Mouse (Mus musculus) cerebellum, adult 2 months (tissue): ENCODE measurements around the gene Ccpg1. TPM values are rescaled to one million over a fixed set of nuclear protein-coding genes. Genes with fewer than 3 reads are reported as not detected.

ENCODE experiments used
- DNase-seq, 2 experiments: peaks; one replicate each; pipeline ENCODE4 v3.0.0; 2021
- H3K27ac ChIP-seq: fragments of 200-500 bp; 2 replicates; pipeline ENCODE4 v1.5.1; 2012; ENCODE audit warnings: low read length, control low read depth, inconsistent platforms; ENCODE audit not compliant: insufficient read depth
- H3K27me3 ChIP-seq: fragments of 200-500 bp; 2 replicates; pipeline ENCODE4 v1.6.1; 2012; ENCODE audit warnings: inconsistent platforms, mild to moderate bottlenecking, low read length, moderate library complexity; ENCODE audit not compliant: control insufficient read depth, insufficient read depth
- H3K4me1 ChIP-seq: fragments of 200-500 bp; 2 replicates; pipeline ENCODE4 v1.6.1; 2011; ENCODE audit warnings: low read length; ENCODE audit not compliant: control insufficient read depth, insufficient read depth
- H3K4me3 ChIP-seq: fragments of 200-500 bp; replicated peaks from 2 replicates; pipeline ENCODE3; 2011; ENCODE audit warnings: mild to moderate bottlenecking, low read depth, low read length, control low read depth; ENCODE audit not compliant: insufficient read depth
- CTCF ChIP-seq: fragments of 200-500 bp; IDR thresholded peaks from 2 replicates; pipeline ENCODE4 v1.5.1; 2011; ENCODE audit warnings: low read depth, mild to moderate bottlenecking, control low read depth, low read length, moderate library complexity, borderline replicate concordance; ENCODE audit not compliant: insufficient read depth
- POLR2A ChIP-seq: fragments of 200-500 bp; IDR thresholded peaks from 2 replicates; pipeline ENCODE4 v1.6.1; 2011; ENCODE audit warnings: low read length, control low read depth, borderline replicate concordance; ENCODE audit not compliant: insufficient read depth
- WGBS: fragments of 180-500 bp; shearing (Covaris S2); methylation state at CpG from one replicate; pipeline ENCODE4 v1.1.7; 2018; 5-methylcytosine and 5-hydroxymethylcytosine counted together
- polyA plus RNA-seq: library from polyadenylated mRNA; depleted of rRNA; stranded (reverse); fragments of >200 nt; gene quantifications from 2 replicates; pipeline ENCODE4 v1.2.3, GENCODE M21; 2012

Ccpg1 gene
- polyA plus RNA-seq, 1 experiment = 76.8 TPM

DNA sequence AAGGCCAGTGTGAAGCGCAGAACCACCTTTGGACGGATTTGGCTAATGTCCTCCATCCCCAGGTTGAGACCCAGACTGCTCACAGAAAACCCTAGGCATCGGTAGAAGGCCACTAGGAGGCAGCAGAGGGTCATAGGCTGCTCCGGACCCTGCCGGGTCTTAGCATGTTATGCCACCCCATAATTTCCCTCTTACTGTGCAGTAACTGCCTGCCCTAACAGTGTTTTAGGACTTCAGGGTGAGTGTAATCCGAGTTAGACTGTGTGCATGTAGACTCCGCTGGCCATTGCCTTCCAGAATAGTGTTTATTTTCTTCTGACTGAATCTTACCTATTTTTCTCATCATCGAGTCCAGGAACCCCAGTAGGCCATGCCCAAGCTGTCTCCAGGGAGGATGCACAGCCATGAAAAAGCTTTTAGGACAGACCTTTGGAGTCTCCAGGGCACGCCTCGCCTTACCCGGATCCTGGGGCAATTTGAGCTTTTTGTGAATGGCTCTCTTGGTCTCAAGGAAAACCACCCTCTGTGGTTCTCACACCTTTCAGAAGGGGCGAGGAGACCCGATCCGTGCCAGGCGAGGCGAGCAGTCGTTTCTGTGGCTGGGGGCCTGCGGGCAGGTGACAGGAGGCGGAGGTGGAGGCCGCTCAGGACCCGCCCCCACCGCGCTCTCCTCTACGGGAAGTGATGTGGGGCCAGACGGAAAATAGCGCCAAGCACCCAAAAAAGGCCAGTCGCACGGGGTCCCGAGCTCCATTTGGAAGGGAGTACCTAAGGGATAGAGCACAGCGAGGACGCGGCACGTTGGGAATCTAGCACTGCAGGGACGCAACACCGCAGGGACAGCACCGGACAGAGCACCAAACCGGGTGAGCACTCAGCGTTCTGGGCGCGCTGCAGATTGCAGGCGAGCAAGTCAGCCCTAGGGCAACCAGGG lies 59.2 kb downstream of the Ccpg1 start, which contains the start of gene Rab27a:
Gene Rab27a, plus strand, starts transcription at position 709 of the 934 bp plus-strand sequence.
- Histone ChIP-seq H3K27me3 (no peaks in the 10 kb centered on the region), H3K27ac (peak within 1 kb of the TSS; percentile 71), H3K4me1 (peaks cover 5% of the 10 kb centered on the region), H3K4me3 (peak within 1 kb of the TSS; percentile 75)
- TF ChIP-seq POLR2A (0 out of 2 replicates have a peak, but pooled peaks have one; percentile 41), CTCF (peak; percentile 96)
- peak; percentile 86 to 87 for DNase-seq
- WGBS = under 1% methylated on average over 41 of the region's 41 CpGs

- no peak for TF ChIP-seq POLR2A
- TF ChIP-seq CTCF = no peak
- 5% methylated on average over 7 of the region's 7 CpGs for WGBS
- Histone ChIP-seq H3K4me1 (peaks cover 8% of the 10 kb centered on the region), H3K4me3 (peak overlapping the region; percentile 75), H3K27ac (peak overlapping the region; percentile 71), H3K27me3 (no peaks in the 10 kb centered on the region)
- DNase-seq = peak; percentile 48 to 50
These were observed 60.0 kb downstream of the Ccpg1 start for GRCm38 (mm10) chr9:73045204-73045603.

- H3K4me3 ChIP-seq = peak overlapping the region; percentile 75
- TF ChIP-seq POLR2A (no peak), CTCF (no peak)
- peaks cover 8% of the 10 kb centered on the region for H3K4me1 ChIP-seq
- WGBS = 50% methylated on average over 10 of the region's 10 CpGs
- no peak for DNase-seq
- peak overlapping the region; percentile 71 for H3K27ac ChIP-seq
- no peaks in the 10 kb centered on the region for H3K27me3 ChIP-seq
These were observed 60.5 kb downstream of the Ccpg1 start for GRCm38 (mm10) chr9:73045711-73046110.

GRCm38 (mm10) chr9:73047906-73048305 lies 62.7 kb downstream of the Ccpg1 start:
- Histone ChIP-seq H3K27ac (no peak overlapping the region), H3K4me1 (peaks cover 8% of the 10 kb centered on the region), H3K27me3 (no peaks in the 10 kb centered on the region), H3K4me3 (no peak overlapping the region)
- TF ChIP-seq POLR2A = no peak
- TF ChIP-seq CTCF = no peak
- DNase-seq = no peak
- 86% methylated on average over 2 of the region's 2 CpGs for WGBS

DNA sequence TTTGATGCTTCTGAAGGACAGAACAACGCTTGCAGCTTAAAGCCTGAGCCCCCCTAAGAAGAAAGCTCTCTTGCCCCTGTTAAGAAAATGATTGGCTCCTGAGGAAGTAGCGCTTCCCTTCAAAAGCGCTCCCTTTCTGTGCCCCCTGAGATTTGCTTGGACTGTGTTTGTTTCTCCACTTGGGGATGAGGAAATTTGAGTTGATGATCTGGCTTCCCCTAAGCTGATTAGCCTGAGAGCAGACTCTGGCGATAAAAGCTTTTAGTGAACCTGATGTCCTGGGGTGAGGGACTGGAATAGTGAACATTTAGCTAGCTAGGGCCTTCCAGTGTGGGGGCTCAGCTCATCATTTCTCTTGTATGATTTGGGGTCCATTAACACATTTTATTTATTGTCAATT lies 63.7 kb downstream of the Ccpg1 start:
- 49% methylated on average over 4 of the region's 4 CpGs for WGBS
- no peaks in the 10 kb centered on the region for H3K27me3 ChIP-seq
- DNase-seq = no peak
- TF ChIP-seq POLR2A (no peak), CTCF (no peak)
- no peak overlapping the region for H3K27ac ChIP-seq
- H3K4me1 ChIP-seq = peaks cover 8% of the 10 kb centered on the region
- no peak overlapping the region for H3K4me3 ChIP-seq

DNA sequence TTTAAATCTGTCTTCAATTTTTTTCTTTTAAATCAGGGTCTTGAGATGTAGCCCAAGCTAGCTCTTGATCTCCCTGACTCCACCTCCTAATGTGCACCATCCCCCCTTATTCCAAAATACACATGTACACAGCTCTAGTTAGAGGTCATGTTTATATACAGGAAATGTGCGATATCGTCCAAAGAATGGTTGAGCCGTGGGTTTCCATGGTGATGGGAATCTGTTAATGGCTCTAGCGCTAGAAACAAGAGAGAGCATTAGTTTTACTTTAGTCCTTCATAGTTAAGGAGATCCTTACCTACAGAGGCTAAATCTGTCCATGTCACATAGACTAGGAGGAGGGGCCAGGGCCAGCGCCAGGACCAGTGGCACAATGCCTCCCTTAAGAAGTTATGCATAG lies 64.6 kb downstream of the Ccpg1 start:
- no peaks in the 10 kb centered on the region for H3K27me3 ChIP-seq
- H3K4me3 ChIP-seq = no peak overlapping the region
- TF ChIP-seq POLR2A (no peak), CTCF (no peak)
- H3K4me1 ChIP-seq = peaks cover 9% of the 10 kb centered on the region
- 74% methylated on average over 5 of the region's 5 CpGs for WGBS
- H3K27ac ChIP-seq = no peak overlapping the region
- no peak for DNase-seq

DNA sequence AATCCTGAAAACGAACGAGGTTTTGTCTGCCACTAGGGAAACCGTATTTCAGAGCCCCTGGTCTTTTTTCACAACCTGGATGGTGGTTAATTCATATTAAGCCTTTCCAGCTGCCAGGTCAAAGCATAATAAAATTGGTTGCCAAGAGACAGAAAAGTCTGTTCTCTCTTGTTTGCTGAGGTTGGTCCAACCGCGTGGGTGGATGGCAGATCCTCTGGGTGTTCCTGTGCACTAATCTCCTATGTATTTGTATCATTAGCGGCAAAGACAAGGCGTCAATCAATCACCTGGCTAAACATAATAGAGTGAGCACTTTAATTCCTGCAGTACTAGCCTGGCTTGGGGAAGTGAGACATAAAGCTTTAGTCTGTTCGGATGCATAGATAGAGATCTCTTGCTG lies 65.4 kb downstream of the Ccpg1 start:
- TF ChIP-seq CTCF (no peak), POLR2A (no peak)
- Histone ChIP-seq H3K4me1 (peaks cover 17% of the 10 kb centered on the region), H3K27ac (no peak overlapping the region; the same call in 1 of the 2 replicates), H3K4me3 (no peak overlapping the region), H3K27me3 (no peaks in the 10 kb centered on the region)
- no peak for DNase-seq
- 35% methylated on average over 8 of the region's 8 CpGs for WGBS
